Mouse (Mus musculus) MEL (cell line): Measurements from ENCODE around the gene Ngb.

Experiments used
- EP300 ChIP-seq, 2 experiments: IDR thresholded peaks; 2 replicates each; pipeline ENCODE4 v1.6.1; 2011; ENCODE audit warnings: improper control_type of control experiment in 2 of 2, low read length in 2 of 2, low read depth in 1 of 2, mild to moderate bottlenecking in 1 of 2
- ETS1 ChIP-seq: IDR thresholded peaks from 2 replicates; pipeline ENCODE4 v1.6.1; 2012; ENCODE audit warnings: low read depth, mild to moderate bottlenecking, inconsistent platforms, low read length, improper control_type of control experiment, moderate library complexity
- MXI1 ChIP-seq: IDR thresholded peaks from 2 replicates; pipeline ENCODE4 v1.6.1; 2011; ENCODE audit warnings: mild to moderate bottlenecking, low read depth, low read length, improper control_type of control experiment
- TBP ChIP-seq: IDR thresholded peaks from 2 replicates; pipeline ENCODE4 v1.8.0; 2011; ENCODE audit warnings: low read depth, low read length, improper control_type of control experiment
- ZC3H11A ChIP-seq: IDR thresholded peaks from 2 replicates; pipeline ENCODE4 v1.6.1; 2012; ENCODE audit warnings: low read depth, mild to moderate bottlenecking, inconsistent platforms, low read length, improper control_type of control experiment

- TF ChIP-seq EP300 (IDR thresholded peaks at IDR 0.05; ENCODE audit: low read depth in 1 of 2, low read length in 2 of 2): no peak
- no peak for TF ChIP-seq ZC3H11A
- TF ChIP-seq MXI1: no peak
- no peak for TF ChIP-seq TBP
- TF ChIP-seq ETS1: no peak
Observed at GRCm38 (mm10) chr12:87065446-87065845, 36.9 kb downstream of the Ngb start.
